Mouse (Mus musculus) neutrophil, adult 83 days (primary cell): ENCODE results near the gene Mrpl22. TPM values are rescaled to one million over a fixed set of nuclear protein-coding genes. Genes with fewer than 3 reads are reported as not detected.

Experiments
- total RNA-seq, 2 experiments: library from RNA; stranded (reverse); gene quantifications; one replicate each; pipeline ENCODE4 v1.2.4; 2023

The Mrpl22 gene
- total RNA-seq = 10 to 100 TPM; 17.3 to 24.7 TPM

GRCm38 (mm10) chr11:58171459-58172091 lies at the start of gene Mrpl22:
Gene Mrpl22, plus strand, starts transcription at chr11:58171661.

GRCm38 (mm10) chr11:58168167-58168915 lies 3.1 kb upstream of the Mrpl22 start, which contains the start of gene Gemin5:
Gene Gemin5, minus strand, starts transcription at chr11:58168539.

GRCm38 (mm10) chr11:58199229-58200037 lies 28.0 kb downstream of the Mrpl22 start, which contains the start of the genes Igtp and Irgm2:
Gene Igtp, plus strand, starts transcription at chr11:58199556.
Gene Irgm2, plus strand, starts transcription at chr11:58199618.

Other genes starting within 250 kb of the Mrpl22 start
- 10 to 100 TPM; 54.5 to 56.5 TPM for gene Larp1, start 162.6 kb upstream of the Mrpl22 start, total RNA-seq
- not detected for gene Gm12248, start 78.5 kb upstream of the Mrpl22 start, total RNA-seq
- gene Cnot8, start 67.5 kb upstream of the Mrpl22 start, total RNA-seq = 10 to 100 TPM; 40.3 to 41.4 TPM
- 1 to 10 TPM; 7.8 to 8.0 TPM for gene Gemin5, start 3.1 kb upstream of the Mrpl22 start, total RNA-seq
- 10 to 100 TPM in 1 of 2 experiments, 1 to 10 TPM in 1; 8.1 to 11.0 TPM for gene Igtp, start 27.9 kb downstream of the Mrpl22 start, total RNA-seq
- gene Irgm2, start 28.0 kb downstream of the Mrpl22 start, total RNA-seq = 10 to 100 TPM in 1 of 2 experiments, 1 to 10 TPM in 1; 7.8 to 10.1 TPM
- gene 4930438A08Rik, start 103.1 kb downstream of the Mrpl22 start, total RNA-seq = 10 to 100 TPM; 79.6 to 89.9 TPM
- 10 to 100 TPM; 11.9 to 17.1 TPM for gene Zfp692, start 135.4 kb downstream of the Mrpl22 start, total RNA-seq
- gene Zfp672, start 158.7 kb downstream of the Mrpl22 start, total RNA-seq = 10 to 100 TPM; 24.5 to 25.0 TPM
- gene Sh3bp5l, start 159.1 kb downstream of the Mrpl22 start, total RNA-seq = 10 to 100 TPM; 22.2 to 28.4 TPM
- not detected for gene Lypd8, start 207.4 kb downstream of the Mrpl22 start, total RNA-seq
- not detected for gene 1810065E05Rik, start 249.4 kb downstream of the Mrpl22 start, total RNA-seq